28 mouse cellular contexts compared by ENCODE assay signal in genomic region chr6:136153444-136153843, GRCm38 (mm10). TPM values are rescaled to one million over a fixed set of nuclear protein-coding genes. Genes with fewer than 3 reads are reported as not detected.
DNase-seq lines count a peak whose midpoint lies in the region; ATAC-seq lines count a peak whose summit lies in the region.
"Had no signal": no experiment of that assay in that cellular context is flagged by ENCODE, and none has a peak within 500 bp of the region (broad histone marks: within the 10 kb centered on the region; RNA-seq: fewer than 3 reads in every experiment).

No protein-coding gene starts in this region.

- H3K9ac ChIP-seq in neural tube, embryonic 12.5 days, result no peak overlapping the region
- no peak overlapping the region for H3K9ac ChIP-seq in neural tube, embryonic 15.5 days (replicated peaks)
- no peak overlapping the region for H3K9ac ChIP-seq in neural tube, embryonic 13.5 days
- H3K9ac ChIP-seq: embryonic facial prominence, embryonic 12.5 days; forebrain, embryonic 13.5 days; heart, embryonic 15.5 days; intestine, embryonic 15.5 days; liver, embryonic 13.5 days; lung, embryonic 15.5 days; midbrain, embryonic 15.5 days had no signal

- no peak overlapping the region for H3K4me2 ChIP-seq in neural tube, embryonic 12.5 days (replicated peaks)
- H3K4me2 ChIP-seq in neural tube, embryonic 15.5 days, result no peak overlapping the region
- 0 out of 2 replicates have a peak overlapping the region, but pooled peaks have one; percentile 21 for H3K4me2 ChIP-seq in neural tube, embryonic 13.5 days
- H3K4me2 ChIP-seq: embryonic facial prominence, embryonic 12.5 days; forebrain, embryonic 13.5 days; heart, embryonic 15.5 days; intestine, embryonic 15.5 days; liver, embryonic 13.5 days; lung, embryonic 15.5 days; midbrain, embryonic 15.5 days had no signal

- H3K4me1 ChIP-seq in neural tube, embryonic 12.5 days, result peaks cover 4% of the 10 kb centered on the region
- H3K4me1 ChIP-seq in neural tube, embryonic 15.5 days, result peaks cover 27% of the 10 kb centered on the region
- peaks cover 31% of the 10 kb centered on the region for H3K4me1 ChIP-seq in neural tube, embryonic 13.5 days (replicated peaks)
- H3K4me1 ChIP-seq: heart, embryonic 15.5 days; intestine, embryonic 15.5 days; liver, embryonic 13.5 days; lung, embryonic 15.5 days had no signal

- H3K36me3 ChIP-seq in neural tube, embryonic 12.5 days, result no peaks in the 10 kb centered on the region
- H3K36me3 ChIP-seq in neural tube, embryonic 15.5 days, result 0 out of 2 replicates have a peak, but pooled peaks cover 4% of the 10 kb centered on the region
- 0 out of 2 replicates have a peak, but pooled peaks cover 6% of the 10 kb centered on the region for H3K36me3 ChIP-seq in neural tube, embryonic 13.5 days
- H3K36me3 ChIP-seq: embryonic facial prominence, embryonic 12.5 days; heart, embryonic 15.5 days; intestine, embryonic 15.5 days; liver, embryonic 13.5 days; lung, embryonic 15.5 days had no signal

- peak; percentile 59; the same call in 1 of the 2 replicates for ATAC-seq in neural tube, embryonic 12.5 days (ENCODE audit: low FRiP score, low read depth)
- no peak for ATAC-seq in neural tube, embryonic 15.5 days (ENCODE audit: low FRiP score)
- 0 out of 2 replicates have a peak, but pooled peaks have one; percentile 45 for ATAC-seq in neural tube, embryonic 13.5 days (ENCODE audit: low read depth)
- ATAC-seq: CD4-positive, CD25-positive, alpha-beta regulatory T cell, adult 4 months; forebrain, embryonic 13.5 days; hindbrain, embryonic 16.5 days; intestine, embryonic 15.5 days; midbrain, embryonic 15.5 days; Patski had no signal

- no peaks in the 10 kb centered on the region for H3K27me3 ChIP-seq in neural tube, embryonic 12.5 days (replicated peaks)
- no peaks in the 10 kb centered on the region for H3K27me3 ChIP-seq in neural tube, embryonic 15.5 days (replicated peaks)
- no peaks in the 10 kb centered on the region for H3K27me3 ChIP-seq in neural tube, embryonic 13.5 days
- H3K27me3 ChIP-seq: embryonic facial prominence, embryonic 12.5 days; forebrain, embryonic 13.5 days; heart, embryonic 15.5 days; intestine, embryonic 15.5 days; liver, embryonic 13.5 days; lung, embryonic 15.5 days; midbrain, embryonic 15.5 days; Patski had no signal

- no peak overlapping the region for H3K4me3 ChIP-seq in neural tube, embryonic 12.5 days
- no peak overlapping the region for H3K4me3 ChIP-seq in neural tube, embryonic 15.5 days (replicated peaks)
- H3K4me3 ChIP-seq in neural tube, embryonic 13.5 days, result no peak overlapping the region
- H3K4me3 ChIP-seq: embryonic facial prominence, embryonic 12.5 days; forebrain, embryonic 13.5 days; heart, embryonic 15.5 days; intestine, embryonic 15.5 days; liver, embryonic 13.5 days; lung, embryonic 15.5 days; midbrain, embryonic 15.5 days had no signal

- no peaks in the 10 kb centered on the region for H3K9me3 ChIP-seq in neural tube, embryonic 12.5 days
- H3K9me3 ChIP-seq in neural tube, embryonic 15.5 days (replicated peaks), result no peaks in the 10 kb centered on the region
- no peaks in the 10 kb centered on the region for H3K9me3 ChIP-seq in neural tube, embryonic 13.5 days
- H3K9me3 ChIP-seq: embryonic facial prominence, embryonic 12.5 days; forebrain, embryonic 13.5 days; heart, embryonic 15.5 days; intestine, embryonic 15.5 days; lung, embryonic 15.5 days; midbrain, embryonic 15.5 days had no signal

- WGBS in neural tube, embryonic 12.5 days, result 31% methylated on average over 9 of the region's 9 CpGs
- 19% methylated on average over 9 of the region's 9 CpGs for WGBS in neural tube, embryonic 15.5 days
- 20% methylated on average over 9 of the region's 9 CpGs for WGBS in neural tube, embryonic 13.5 days

- no peak overlapping the region for H3K27ac ChIP-seq in neural tube, embryonic 12.5 days
- H3K27ac ChIP-seq in neural tube, embryonic 15.5 days (replicated peaks), result no peak overlapping the region
- no peak overlapping the region for H3K27ac ChIP-seq in neural tube, embryonic 13.5 days (replicated peaks)
- H3K27ac ChIP-seq: embryonic facial prominence, embryonic 12.5 days; forebrain, embryonic 13.5 days; heart, embryonic 15.5 days; intestine, embryonic 15.5 days; liver, embryonic 13.5 days; lung, embryonic 15.5 days; macrophage; midbrain, embryonic 15.5 days had no signal

- peak; percentile 21 for DNase-seq in adrenal gland, adult 8-10 months
- no peak for DNase-seq in adrenal gland, postnatal 4 days (ENCODE audit: low spot score in 2 of 2)
- peak; percentile 2 for DNase-seq in kidney, postnatal 14 days
- no peak for DNase-seq in kidney, adult 18-20 months
- no peak for DNase-seq in testis, postnatal 10 days (ENCODE audit: low spot score)
- DNase-seq: cerebellum, adult 18-20 months; cerebellum, postnatal 14 days; heart, postnatal 4 days; kidney, adult 9 months; kidney, postnatal 25 days; liver, embryonic 13.5 days; retina, postnatal 1 day; right cerebral cortex, postnatal 25 days; thymus, adult 18-20 months; thymus, postnatal 36 days had no signal

RNA-seq across cellular contexts. Expression of gene Grin2b, which starts 19.9 kb away (rescaled TPM):
- total RNA-seq in adrenal gland, adult 8-10 months (2022), result under 1 TPM; 0.24 to 0.86 (median 0.70) TPM
- 1 to 10 TPM in 1 of 2 experiments, under 1 TPM in 1; 0.25 to 2.3 TPM for total RNA-seq in adrenal gland, postnatal 4 days (2021)
- polyA plus RNA-seq in neural tube, embryonic 12.5 days (2016; fragmentation: Nextera tagmentation; extraction: Ambion mirVana), result 15.1 and 15.4 TPM in 2 replicates
- polyA plus RNA-seq in neural tube, embryonic 15.5 days (2015; fragmentation: Nextera tagmentation; extraction: Ambion mirVana), result 63.0 and 82.8 TPM in 2 replicates
- 27.8 and 32.6 TPM in 2 replicates for polyA plus RNA-seq in neural tube, embryonic 13.5 days (2015; fragmentation: Nextera tagmentation; extraction: Ambion mirVana)
- polyA plus RNA-seq: CD4-positive, CD25-positive, alpha-beta regulatory T cell, adult 4 months; macrophage; Patski had no signal

Comparison
In these comparisons a context has a peak if more than half of its experiments do, and no peak if none do; other contexts are left out.
1. DNase-seq: peak in adrenal gland, adult 8-10 months (single experiment) and kidney, postnatal 14 days (single experiment); none in adrenal gland, postnatal 4 days (0 of 2), kidney, adult 18-20 months (single experiment) and testis, postnatal 10 days (single experiment).